In the genomic region with DNA sequence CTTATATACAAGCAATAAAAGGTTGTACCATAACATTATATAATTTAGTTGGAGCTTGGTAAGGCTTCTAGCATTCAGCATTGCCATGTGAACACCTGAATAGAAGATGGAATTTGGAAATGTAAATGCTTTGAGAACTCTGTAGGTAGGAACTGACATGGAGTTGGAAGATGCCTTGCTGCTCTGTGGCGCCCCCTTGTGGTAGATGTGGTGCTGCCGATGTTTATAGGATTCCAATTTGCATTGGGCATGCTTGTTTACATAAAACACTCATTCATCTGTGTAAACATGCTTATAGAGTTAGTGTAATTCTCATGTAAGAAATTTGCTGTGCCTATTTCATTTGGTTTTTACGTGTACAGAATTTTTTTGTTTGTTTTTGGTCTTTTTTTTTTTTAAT, we compare ENCODE assay signal across 10 mouse cellular contexts.
DNase-seq lines count a peak whose midpoint lies in the region; ATAC-seq and TF ChIP-seq lines count a peak whose summit lies in the region.
"Had no signal": no experiment of that assay in that cellular context is flagged by ENCODE, and none has a peak within 500 bp of the region (broad histone marks: within the 10 kb centered on the region; RNA-seq: fewer than 3 reads in every experiment).

No protein-coding gene starts in this region.

- no peak for ATAC-seq in kidney, embryonic 15.5 days (replicated peaks; ENCODE audit: low FRiP score)

- H3K4me1 ChIP-seq in kidney, adult 2 months (ENCODE audit: control insufficient read depth, insufficient read depth, low read length): peaks cover 33% of the 10 kb centered on the region
- H3K4me1 ChIP-seq in kidney, embryonic 15.5 days: peaks cover 58% of the 10 kb centered on the region

- H3K4me3 ChIP-seq in kidney, adult 2 months (ENCODE audit: insufficient read depth, low read depth, low read length): no peak overlapping the region
- H3K4me3 ChIP-seq in kidney, embryonic 15.5 days (replicated peaks): no peak overlapping the region
- H3K4me3 ChIP-seq: erythroblast, embryonic 14.5 days; megakaryocyte, embryonic 14.5 days had no signal

- peak; percentile 75 for DNase-seq in kidney, adult 2 months
- DNase-seq in ES-CJ7 (ENCODE audit: low read depth, low spot score): peak; percentile 75
- DNase-seq in c-Kit-positive CD71-negative TER-119-negative erythroid progenitor cells, embryonic 14.5 days (ENCODE audit: low read depth): peak; percentile 71
- peak; percentile 59 to 71 for DNase-seq in frontal cortex, postnatal 36 days (ENCODE audit: low spot score in 2 of 2)
- DNase-seq in layer of hippocampus, postnatal 25 days (ENCODE audit: extremely low spot score in 1 of 2, low spot score in 1 of 2): peak; percentile 43 to 93
- DNase-seq in monocyte, adult 2 months (ENCODE audit: low read depth in 1 of 2, low spot score in 2 of 2): peak; percentile 28 to 58
- DNase-seq in thymus, postnatal 36 days: peak; percentile 72 to 80

- H3K27me3 ChIP-seq in kidney, adult 2 months (replicated peaks; ENCODE audit: control insufficient read depth, insufficient read depth, low read length): no peaks in the 10 kb centered on the region
- H3K27me3 ChIP-seq in kidney, embryonic 15.5 days: no peaks in the 10 kb centered on the region
- H3K27me3 ChIP-seq: megakaryocyte, embryonic 14.5 days had no signal

- no peak for TF ChIP-seq POLR2A in kidney, adult 2 months (IDR thresholded peaks at IDR 0.05; ENCODE audit: low read depth, low read length)

- no peaks in the 10 kb centered on the region for H3K36me3 ChIP-seq in kidney, adult 2 months (ENCODE audit: control insufficient read depth, insufficient read depth, low read length)
- H3K36me3 ChIP-seq in kidney, embryonic 15.5 days: no peaks in the 10 kb centered on the region

- H3K9me3 ChIP-seq in kidney, embryonic 15.5 days (replicated peaks): no peaks in the 10 kb centered on the region
- H3K9me3 ChIP-seq: megakaryocyte, embryonic 14.5 days had no signal

- 21% methylated on average over 3 of the region's 3 CpGs for WGBS in kidney, adult 2 months
- 25% methylated on average over 3 of the region's 3 CpGs for WGBS in kidney, embryonic 15.5 days

- H3K4me2 ChIP-seq in kidney, embryonic 15.5 days: no peak overlapping the region

- H3K27ac ChIP-seq in kidney, adult 2 months (ENCODE audit: insufficient read depth, low read depth, low read length): no peak overlapping the region
- no peak overlapping the region for H3K27ac ChIP-seq in kidney, embryonic 15.5 days

- no peak overlapping the region for H3K9ac ChIP-seq in kidney, embryonic 15.5 days

- TF ChIP-seq CTCF in kidney, adult 2 months (conservative IDR thresholded peaks at IDR 0.05; ENCODE audit: insufficient read depth, insufficient read length, low read depth, low read length): peak; percentile 80
